Mouse (Mus musculus) G1E-ER4 (cell line): ENCODE measurements around the gene Hist1h3d. TPM values are rescaled to one million over a fixed set of nuclear protein-coding genes. Genes with fewer than 3 reads are reported as not detected.
"Not testable (repeated sequence)": the region's sequence is repeated elsewhere in the genome, so short reads cannot be mapped to it uniquely, and the experiment has no call there.

ENCODE experiments used
- GATA1 ChIP-seq: IDR thresholded peaks from one replicate; pipeline ENCODE4 v1.8.0; 2012; ENCODE audit warnings: low read length, inconsistent platforms
- polyA plus RNA-seq: library from polyadenylated mRNA; stranded (reverse); fragments of >175 nt; gene quantifications from 2 replicates; pipeline ENCODE4 v1.2.3, GENCODE M21; 2012

Gene Hist1h3d
- polyA plus RNA-seq, 1 experiment, result 3.8 TPM

DNA sequence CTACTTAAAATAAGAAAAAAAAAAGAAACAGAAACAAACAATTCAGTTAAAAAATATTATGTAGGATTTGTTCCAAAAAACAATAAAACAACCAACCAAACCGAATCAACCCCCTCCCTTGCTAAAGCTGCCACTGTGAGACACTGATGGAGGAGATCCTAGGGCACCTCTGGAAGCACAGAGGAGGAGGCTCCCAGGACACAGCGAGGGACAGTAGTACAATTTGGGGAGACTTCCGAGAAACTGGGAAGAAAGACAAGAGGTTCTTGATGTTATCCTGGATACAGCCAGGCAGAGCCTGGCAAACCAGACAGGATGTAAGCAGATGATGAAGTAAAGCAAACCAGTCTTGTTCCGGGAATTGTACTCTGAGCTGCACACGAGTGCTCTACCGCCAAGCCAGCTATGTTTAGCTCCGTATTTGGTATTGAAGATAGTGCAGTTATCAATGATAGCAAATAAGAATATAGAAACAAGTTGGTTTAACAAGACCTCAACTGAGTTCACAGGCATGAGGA lies 27.7 kb downstream of the Hist1h3d start:
- TF ChIP-seq GATA1, result no peak

- no peak for TF ChIP-seq GATA1
Measured at GRCm38 (mm10) chr13:23604452-23604851, 28.9 kb downstream of the Hist1h3d start.

- no peak for TF ChIP-seq GATA1
Measured at GRCm38 (mm10) chr13:23605052-23605451, 29.5 kb downstream of the Hist1h3d start.

DNA sequence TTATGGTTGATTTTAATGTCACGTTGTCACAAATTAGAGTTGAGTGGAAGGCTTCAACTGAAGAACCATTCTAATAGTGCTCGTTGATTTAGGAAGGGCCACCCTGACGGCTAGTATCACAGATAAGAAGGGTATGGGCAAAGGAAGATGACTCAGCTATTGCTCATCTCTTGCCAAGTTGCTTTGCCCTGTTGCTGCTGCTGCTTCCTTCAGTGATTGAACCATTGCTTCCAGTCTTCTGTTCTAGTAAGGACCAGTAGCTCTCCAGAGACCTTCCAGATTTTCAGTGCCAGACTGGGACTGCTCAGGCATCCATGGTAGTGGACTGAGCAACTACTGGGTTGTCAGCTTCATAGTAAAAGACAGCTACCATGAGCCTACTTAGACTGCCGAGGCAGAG lies 33.6 kb downstream of the Hist1h3d start:
- TF ChIP-seq GATA1, result peak; percentile 24

DNA sequence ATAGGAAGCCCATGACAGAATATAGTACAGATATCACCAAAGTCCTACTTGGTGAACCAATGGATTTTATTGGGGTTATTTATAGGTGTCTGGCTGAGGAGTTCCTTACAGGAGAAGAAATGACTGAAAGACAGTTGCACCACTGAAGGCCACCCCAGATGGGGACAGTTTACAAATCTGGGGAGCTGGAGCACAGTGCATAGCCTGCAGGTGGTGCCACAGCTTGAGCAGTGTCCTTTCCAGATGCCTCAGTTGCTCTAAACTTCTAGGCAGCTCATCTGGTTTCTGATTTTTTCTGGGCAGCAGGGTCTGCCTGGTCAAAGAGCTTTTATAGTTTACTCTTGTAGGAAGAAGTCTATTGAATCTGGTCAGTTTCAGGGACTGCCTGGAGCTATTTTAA lies 34.3 kb downstream of the Hist1h3d start:
- TF ChIP-seq GATA1, result no peak

DNA sequence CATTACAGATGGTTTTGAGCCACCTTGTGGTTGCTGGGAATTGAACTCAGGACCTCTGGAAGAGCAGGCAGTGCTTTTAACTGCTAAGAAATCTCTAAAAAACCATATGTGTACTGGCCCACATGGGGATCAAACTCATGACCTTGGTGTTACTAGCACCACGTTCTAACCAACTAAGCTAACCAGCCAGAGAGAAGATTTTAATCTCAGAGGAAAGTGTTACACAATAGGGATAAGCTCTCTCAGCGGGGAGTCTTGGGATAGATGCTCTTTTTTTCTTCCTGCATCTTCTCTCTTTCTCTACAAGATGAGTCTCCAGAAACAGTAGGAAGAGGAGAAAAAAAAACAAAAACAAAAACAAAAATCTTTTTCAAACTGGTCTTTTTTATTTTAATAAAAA lies 34.8 kb downstream of the Hist1h3d start:
- TF ChIP-seq GATA1, result no peak

- no peak for TF ChIP-seq GATA1
Measured at GRCm38 (mm10) chr13:23611638-23612037, 36.1 kb downstream of the Hist1h3d start.

DNA sequence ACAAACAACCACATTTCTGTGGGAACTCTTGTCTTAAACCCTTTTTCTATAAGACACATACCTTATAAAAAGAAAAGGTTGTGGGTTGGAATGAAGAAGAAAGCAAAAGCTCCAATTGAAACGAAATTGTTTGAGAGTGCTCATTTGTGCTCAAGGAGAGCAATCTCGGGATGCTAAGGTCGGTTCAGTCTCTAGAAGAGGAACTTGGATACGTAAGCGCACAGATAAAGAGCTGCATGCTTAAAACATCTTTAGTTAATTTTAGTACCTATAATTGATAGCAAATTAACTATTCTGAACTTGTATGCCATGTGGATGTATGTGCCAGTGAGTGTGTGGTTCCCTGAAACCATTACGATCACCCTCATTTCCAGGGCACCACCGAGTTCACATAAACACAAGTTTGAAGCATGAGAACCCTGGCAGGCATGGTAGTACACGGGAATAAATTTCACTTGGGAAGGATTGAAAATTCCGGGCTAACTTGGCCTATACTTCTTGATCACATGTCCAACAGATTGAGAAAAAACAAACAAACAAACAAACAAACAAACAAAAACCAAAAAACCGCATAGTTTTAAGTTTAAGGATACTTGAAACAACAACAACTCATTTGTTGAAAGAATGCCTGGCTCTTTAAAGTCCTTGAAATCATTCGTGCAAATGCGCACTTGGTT lies 44.6 kb downstream of the Hist1h3d start:
- no peak for TF ChIP-seq GATA1

GRCm38 (mm10) chr13:23620733-23621531 lies 45.4 kb downstream of the Hist1h3d start, which contains the start of gene Hist1h2be:
Gene Hist1h2be, minus strand, starts transcription at chr13:23621124.
- peak; percentile 76 for TF ChIP-seq GATA1

DNA sequence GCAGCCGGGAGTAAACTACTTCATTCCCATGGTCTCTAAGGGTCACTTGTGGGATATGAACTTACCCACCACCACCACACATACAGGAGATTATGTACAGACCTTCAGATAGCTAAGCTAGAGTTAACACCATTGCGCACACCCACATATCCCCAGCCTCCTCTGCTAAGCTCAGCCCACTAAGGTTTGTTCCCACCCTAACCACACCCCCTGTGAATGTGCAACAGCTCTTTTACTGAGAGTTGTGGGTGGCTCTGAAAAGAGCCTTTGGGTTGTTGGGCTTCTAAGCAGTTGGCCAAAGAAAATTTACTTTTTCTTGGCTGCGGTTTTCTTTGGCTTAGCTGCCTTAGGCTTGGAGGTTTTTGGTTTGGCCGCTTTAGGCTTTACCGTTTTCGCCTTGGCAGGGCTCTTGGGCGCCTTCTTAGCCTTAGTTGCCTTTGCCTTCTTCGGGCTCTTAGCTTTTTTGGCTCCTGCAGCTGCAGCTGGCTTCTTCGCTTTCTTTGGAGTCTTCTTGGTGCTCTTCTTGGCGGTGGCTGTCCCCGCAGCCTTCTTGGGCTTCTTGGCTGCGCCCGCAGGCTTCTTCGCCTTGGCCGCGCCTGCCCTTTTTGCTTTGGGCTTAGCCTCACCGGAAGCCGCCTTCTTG lies 46.1 kb downstream of the Hist1h3d start:
- TF ChIP-seq GATA1, result no peak

DNA sequence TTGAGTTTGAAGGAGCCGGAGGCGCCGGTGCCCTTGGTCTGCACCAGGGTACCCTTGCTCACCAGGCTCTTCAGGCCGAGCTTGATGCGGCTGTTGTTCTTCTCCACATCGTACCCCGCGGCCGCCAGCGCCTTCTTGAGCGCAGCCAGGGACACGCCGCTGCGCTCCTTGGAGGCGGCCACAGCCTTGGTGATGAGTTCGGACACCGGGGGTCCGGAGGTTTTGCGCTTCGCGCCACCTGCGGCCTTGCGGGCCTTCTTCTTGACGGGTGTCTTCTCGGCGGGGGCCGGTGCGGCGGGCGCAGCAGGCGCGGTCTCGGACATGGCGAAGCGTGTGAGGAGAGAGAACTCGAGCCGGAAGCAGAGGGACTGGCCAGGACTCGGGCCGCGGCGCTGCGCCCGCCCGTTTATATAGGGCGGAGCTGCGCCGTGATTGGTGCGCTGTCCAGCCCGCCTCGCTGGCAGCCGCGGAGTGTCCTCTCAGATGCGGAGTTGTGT lies 46.7 kb downstream of the Hist1h3d start, which contains the start of gene Hist1h1e:
Gene Hist1h1e (minus strand): TSS at position 384 of the 497 bp plus-strand sequence.
- not testable (repeated sequence) for TF ChIP-seq GATA1

DNA sequence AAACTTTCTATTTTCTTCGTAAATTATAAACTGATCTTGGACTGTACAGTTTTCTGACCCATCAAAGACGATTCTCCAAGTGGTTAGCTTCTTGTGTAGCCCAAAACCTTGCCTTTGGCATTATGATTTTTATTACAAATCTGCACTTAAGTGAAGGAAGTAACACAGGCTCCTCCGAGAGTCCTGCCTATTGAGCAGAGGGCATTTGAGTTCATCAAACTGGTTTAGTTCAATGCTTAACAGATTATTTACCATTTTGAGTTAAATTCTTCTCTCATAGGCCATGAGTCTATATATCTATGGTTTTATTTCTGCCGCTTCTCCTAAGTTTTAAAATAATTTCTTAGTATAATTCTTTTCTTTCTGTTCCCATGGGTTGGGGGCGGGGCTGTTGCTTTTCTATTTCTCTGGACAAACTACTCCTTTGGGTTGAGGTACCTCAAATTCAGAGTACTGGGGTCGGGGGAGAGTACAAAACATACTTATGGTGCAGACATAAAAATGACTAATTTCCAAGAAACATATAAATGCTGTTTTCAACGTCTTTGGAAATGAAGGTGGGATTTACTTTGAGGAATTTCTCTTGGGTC lies 47.4 kb downstream of the Hist1h3d start:
- no peak for TF ChIP-seq GATA1

Other genes starting within 250 kb of the Hist1h3d start
- 0.73 and 0.85 TPM in 2 replicates for gene Zfp322a, start 206.6 kb upstream of the Hist1h3d start, polyA plus RNA-seq
- gene Abt1, start 151.9 kb upstream of the Hist1h3d start, polyA plus RNA-seq, result 9.3 and 9.8 TPM in 2 replicates
- gene Btn1a1, start 109.9 kb upstream of the Hist1h3d start, polyA plus RNA-seq, result 2.4 and 4.2 TPM in 2 replicates
- gene Btn2a2, start 86.9 kb upstream of the Hist1h3d start, polyA plus RNA-seq, result not detected in 2 replicates
- gene Hist1h4h, start 44.7 kb upstream of the Hist1h3d start, polyA plus RNA-seq, result 18.1 and 20.2 TPM in 2 replicates
- gene Hist1h2af, start 41.9 kb upstream of the Hist1h3d start, polyA plus RNA-seq, result 2,691 and 3,312 TPM in 2 replicates
- gene Hist1h3g, start 40.3 kb upstream of the Hist1h3d start, polyA plus RNA-seq, result 17.3 and 23.2 TPM in 2 replicates
- gene Hist1h2bh, start 32.4 kb upstream of the Hist1h3d start, polyA plus RNA-seq, result 1.7 and 2.5 TPM in 2 replicates
- gene Hist1h3f, start 31.7 kb upstream of the Hist1h3d start, polyA plus RNA-seq, result 5.7 and 6.3 TPM in 2 replicates
- gene Hist1h4f, start 24.1 kb upstream of the Hist1h3d start, polyA plus RNA-seq, result 18.7 and 20.6 TPM in 2 replicates
- 0.81 and 0.89 TPM in 2 replicates for gene Hist1h1d, start 22.5 kb upstream of the Hist1h3d start, polyA plus RNA-seq
- gene Hist1h3e, start 13.4 kb upstream of the Hist1h3d start, polyA plus RNA-seq, result 11.7 and 13.1 TPM in 2 replicates
- 18.2 and 26.0 TPM in 2 replicates for gene Hist1h2ae, start 4.5 kb upstream of the Hist1h3d start, polyA plus RNA-seq
- 21.9 and 32.9 TPM in 2 replicates for gene Hist1h2bg, start 4.4 kb upstream of the Hist1h3d start, polyA plus RNA-seq
- gene Hist1h2bf, start 1.6 kb upstream of the Hist1h3d start, polyA plus RNA-seq, result 8.5 and 12.9 TPM in 2 replicates
- 1.8 and 6.5 TPM in 2 replicates for gene Hist1h2ad, start 1.4 kb upstream of the Hist1h3d start, polyA plus RNA-seq
- gene Hist1h4d, start 5.8 kb downstream of the Hist1h3d start, polyA plus RNA-seq, result 22.9 and 29.6 TPM in 2 replicates
- 0.92 and 1.2 TPM in 2 replicates for gene Hist1h2be, start 45.4 kb downstream of the Hist1h3d start, polyA plus RNA-seq
- 5.9 and 7.2 TPM in 2 replicates for gene Hist1h1e, start 46.8 kb downstream of the Hist1h3d start, polyA plus RNA-seq
- gene Hist1h2ac, start 108.2 kb downstream of the Hist1h3d start, polyA plus RNA-seq, result 1.0 and 2.0 TPM in 2 replicates
- gene Hist1h2bc, start 108.4 kb downstream of the Hist1h3d start, polyA plus RNA-seq, result 16.7 and 25.9 TPM in 2 replicates
- gene Hist1h1t, start 120.1 kb downstream of the Hist1h3d start, polyA plus RNA-seq, result not detected in 2 replicates
- 4.1 and 4.5 TPM in 2 replicates for gene Hist1h4c, start 122.7 kb downstream of the Hist1h3d start, polyA plus RNA-seq
- gene Hfe, start 135.1 kb downstream of the Hist1h3d start, polyA plus RNA-seq, result not detected in 2 replicates
- 32.4 and 36.9 TPM in 2 replicates for gene Hist1h1c, start 163.0 kb downstream of the Hist1h3d start, polyA plus RNA-seq
- 12.2 and 13.4 TPM in 2 replicates for gene Hist1h3c, start 169.8 kb downstream of the Hist1h3d start, polyA plus RNA-seq
- gene Hist1h2bb, start 171.0 kb downstream of the Hist1h3d start, polyA plus RNA-seq, result 6.6 and 10.7 TPM in 2 replicates
- 30.3 and 45.7 TPM in 2 replicates for gene Hist1h2ab, start 175.4 kb downstream of the Hist1h3d start, polyA plus RNA-seq
- gene Hist1h3b, start 176.5 kb downstream of the Hist1h3d start, polyA plus RNA-seq, result 11.4 and 12.4 TPM in 2 replicates
- 9.0 and 10.6 TPM in 2 replicates for gene Hist1h4b, start 181.2 kb downstream of the Hist1h3d start, polyA plus RNA-seq
- 31.9 and 40.7 TPM in 2 replicates for gene Hist1h4a, start 185.5 kb downstream of the Hist1h3d start, polyA plus RNA-seq
- gene Hist1h3a, start 186.6 kb downstream of the Hist1h3d start, polyA plus RNA-seq, result 3.9 and 6.7 TPM in 2 replicates
- 0.33 and 1.8 TPM in 2 replicates for gene Hist1h1a, start 187.9 kb downstream of the Hist1h3d start, polyA plus RNA-seq
- gene Trim38, start 194.2 kb downstream of the Hist1h3d start, polyA plus RNA-seq, result not detected in 2 replicates
- gene Slc17a2, start 231.2 kb downstream of the Hist1h3d start, polyA plus RNA-seq, result not detected in 2 replicates